Mouse (Mus musculus): ENCODE measurements around the gene Lrrc4c. TPM values are rescaled to one million over a fixed set of nuclear protein-coding genes. Genes with fewer than 3 reads are reported as not detected.

Lrrc4c gene
- polyA plus RNA-seq, 1 experiment, result not detected

GRCm38 (mm10) chr2:97581132-97581531, 1263.2 kb downstream of the Lrrc4c start:
- H3K27me3 ChIP-seq (ENCODE audit: control insufficient read depth, insufficient read depth, low read length, poor library complexity, severe bottlenecking), result no peaks in the 10 kb centered on the region
- H3K4me1 ChIP-seq (ENCODE audit: control insufficient read depth, insufficient read depth, low read length), result no peaks in the 10 kb centered on the region
- no peaks in the 10 kb centered on the region for H3K36me3 ChIP-seq (ENCODE audit: control insufficient read depth, insufficient read depth, low read length, poor library complexity, severe bottlenecking)
- no peak overlapping the region for H3K9ac ChIP-seq (ENCODE audit: low read depth, poor library complexity, severe bottlenecking)
- H3K4me3 ChIP-seq (ENCODE audit: low read depth, low read length), result no peak overlapping the region
- TF ChIP-seq CTCF (IDR thresholded peaks at IDR 0.05; ENCODE audit: low read depth, low read length), result no peak
- TF ChIP-seq EP300 (IDR thresholded peaks at IDR 0.05; ENCODE audit: insufficient read depth, low read depth, low read length), result no peak
- TF ChIP-seq POLR2A (IDR thresholded peaks at IDR 0.05; ENCODE audit: insufficient read depth, low read length), result no peak
- H3K27ac ChIP-seq (ENCODE audit: insufficient read depth, low read length), result no peak overlapping the region
- no peaks in the 10 kb centered on the region for H3K9me3 ChIP-seq (replicated peaks; ENCODE audit: control insufficient read depth, insufficient read depth, low read length, poor library complexity, severe bottlenecking)

GRCm38 (mm10) chr2:97586322-97586721, 1268.4 kb downstream of the Lrrc4c start:
- no peaks in the 10 kb centered on the region for H3K9me3 ChIP-seq (replicated peaks; ENCODE audit: control insufficient read depth, insufficient read depth, low read length, poor library complexity, severe bottlenecking)
- no peak overlapping the region for H3K9ac ChIP-seq (ENCODE audit: low read depth, poor library complexity, severe bottlenecking)
- no peaks in the 10 kb centered on the region for H3K36me3 ChIP-seq (ENCODE audit: control insufficient read depth, insufficient read depth, low read length, poor library complexity, severe bottlenecking)
- H3K4me1 ChIP-seq (ENCODE audit: control insufficient read depth, insufficient read depth, low read length), result no peaks in the 10 kb centered on the region
- no peak overlapping the region for H3K4me3 ChIP-seq (ENCODE audit: low read depth, low read length)
- no peak for TF ChIP-seq EP300 (IDR thresholded peaks at IDR 0.05; ENCODE audit: insufficient read depth, low read depth, low read length)
- TF ChIP-seq CTCF (IDR thresholded peaks at IDR 0.05; ENCODE audit: low read depth, low read length), result no peak
- no peak for TF ChIP-seq POLR2A (IDR thresholded peaks at IDR 0.05; ENCODE audit: insufficient read depth, low read length)
- no peaks in the 10 kb centered on the region for H3K27me3 ChIP-seq (ENCODE audit: control insufficient read depth, insufficient read depth, low read length, poor library complexity, severe bottlenecking)
- no peak overlapping the region for H3K27ac ChIP-seq (ENCODE audit: insufficient read depth, low read length)

GRCm38 (mm10) chr2:97590563-97590962, 1272.6 kb downstream of the Lrrc4c start:
- Histone ChIP-seq H3K4me3 (ENCODE audit: low read depth, low read length) (no peak overlapping the region), H3K27me3 (ENCODE audit: control insufficient read depth, insufficient read depth, low read length, poor library complexity, severe bottlenecking) (no peaks in the 10 kb centered on the region), H3K9me3 (replicated peaks; ENCODE audit: control insufficient read depth, insufficient read depth, low read length, poor library complexity, severe bottlenecking) (no peaks in the 10 kb centered on the region), H3K36me3 (ENCODE audit: control insufficient read depth, insufficient read depth, low read length, poor library complexity, severe bottlenecking) (no peaks in the 10 kb centered on the region), H3K27ac (ENCODE audit: insufficient read depth, low read length) (no peak overlapping the region), H3K4me1 (ENCODE audit: control insufficient read depth, insufficient read depth, low read length) (no peaks in the 10 kb centered on the region), H3K9ac (ENCODE audit: low read depth, poor library complexity, severe bottlenecking) (no peak overlapping the region)
- no peak for TF ChIP-seq CTCF (IDR thresholded peaks at IDR 0.05; ENCODE audit: low read depth, low read length)
- no peak for TF ChIP-seq POLR2A (IDR thresholded peaks at IDR 0.05; ENCODE audit: insufficient read depth, low read length)
- TF ChIP-seq EP300 (IDR thresholded peaks at IDR 0.05; ENCODE audit: insufficient read depth, low read depth, low read length), result no peak

GRCm38 (mm10) chr2:97604182-97604581, 1286.2 kb downstream of the Lrrc4c start:
- Histone ChIP-seq H3K27ac (ENCODE audit: insufficient read depth, low read length) (no peak overlapping the region), H3K4me3 (ENCODE audit: low read depth, low read length) (no peak overlapping the region), H3K36me3 (ENCODE audit: control insufficient read depth, insufficient read depth, low read length, poor library complexity, severe bottlenecking) (no peaks in the 10 kb centered on the region), H3K9ac (ENCODE audit: low read depth, poor library complexity, severe bottlenecking) (no peak overlapping the region), H3K9me3 (replicated peaks; ENCODE audit: control insufficient read depth, insufficient read depth, low read length, poor library complexity, severe bottlenecking) (no peaks in the 10 kb centered on the region), H3K4me1 (ENCODE audit: control insufficient read depth, insufficient read depth, low read length) (no peaks in the 10 kb centered on the region), H3K27me3 (ENCODE audit: control insufficient read depth, insufficient read depth, low read length, poor library complexity, severe bottlenecking) (no peaks in the 10 kb centered on the region)
- TF ChIP-seq POLR2A (IDR thresholded peaks at IDR 0.05; ENCODE audit: insufficient read depth, low read length), result no peak

GRCm38 (mm10) chr2:97604688-97605215, 1286.8 kb downstream of the Lrrc4c start:
- Histone ChIP-seq H3K27ac (ENCODE audit: insufficient read depth, low read length) (no peak overlapping the region), H3K4me1 (ENCODE audit: control insufficient read depth, insufficient read depth, low read length) (no peaks in the 10 kb centered on the region), H3K27me3 (ENCODE audit: control insufficient read depth, insufficient read depth, low read length, poor library complexity, severe bottlenecking) (no peaks in the 10 kb centered on the region), H3K9ac (ENCODE audit: low read depth, poor library complexity, severe bottlenecking) (no peak overlapping the region), H3K4me3 (ENCODE audit: low read depth, low read length) (no peak overlapping the region), H3K36me3 (ENCODE audit: control insufficient read depth, insufficient read depth, low read length, poor library complexity, severe bottlenecking) (no peaks in the 10 kb centered on the region), H3K9me3 (replicated peaks; ENCODE audit: control insufficient read depth, insufficient read depth, low read length, poor library complexity, severe bottlenecking) (no peaks in the 10 kb centered on the region)
- TF ChIP-seq EP300 (IDR thresholded peaks at IDR 0.05; ENCODE audit: insufficient read depth, low read depth, low read length) (no peak), CTCF (IDR thresholded peaks at IDR 0.05; ENCODE audit: low read depth, low read length) (no peak), POLR2A (IDR thresholded peaks at IDR 0.05; ENCODE audit: insufficient read depth, low read length) (no peak)

- Histone ChIP-seq H3K9ac (ENCODE audit: low read depth, poor library complexity, severe bottlenecking) (no peak overlapping the region), H3K4me3 (ENCODE audit: low read depth, low read length) (no peak overlapping the region), H3K36me3 (ENCODE audit: control insufficient read depth, insufficient read depth, low read length, poor library complexity, severe bottlenecking) (no peaks in the 10 kb centered on the region), H3K4me1 (ENCODE audit: control insufficient read depth, insufficient read depth, low read length) (no peaks in the 10 kb centered on the region), H3K27me3 (ENCODE audit: control insufficient read depth, insufficient read depth, low read length, poor library complexity, severe bottlenecking) (no peaks in the 10 kb centered on the region), H3K9me3 (replicated peaks; ENCODE audit: control insufficient read depth, insufficient read depth, low read length, poor library complexity, severe bottlenecking) (no peaks in the 10 kb centered on the region), H3K27ac (ENCODE audit: insufficient read depth, low read length) (no peak overlapping the region)
- TF ChIP-seq EP300 (IDR thresholded peaks at IDR 0.05; ENCODE audit: insufficient read depth, low read depth, low read length), result no peak
- TF ChIP-seq CTCF (IDR thresholded peaks at IDR 0.05; ENCODE audit: low read depth, low read length), result no peak
Measured at GRCm38 (mm10) chr2:97609436-97609835, 1291.5 kb downstream of the Lrrc4c start.

Data from ES-Bruce4 (cell line).